Mouse (Mus musculus): ENCODE results near the gene Zdhhc15.

GRCm38 (mm10) chrX:104489626-104490355, 181.1 kb downstream of the Zdhhc15 start:
- TF ChIP-seq MEF2A (IDR thresholded peaks at IDR 0.05; ENCODE audit: borderline replicate concordance, low read depth, low read length) (no peak), POLR2AphosphoS2 (IDR thresholded peaks at IDR 0.05; ENCODE audit: low read depth, low read length) (no peak), ZMIZ1 (IDR thresholded peaks at IDR 0.05; ENCODE audit: low read depth, low read length) (no peak), CTCF (conservative IDR thresholded peaks at IDR 0.05 in 1 of 2, IDR thresholded peaks at IDR 0.05 in 1 of 2; ENCODE audit: low read depth in 2 of 2, low read length in 2 of 2) (no peak), POLR2A (IDR thresholded peaks at IDR 0.05; ENCODE audit: low read depth, low read length) (no peak), BHLHE40 (IDR thresholded peaks at IDR 0.05; ENCODE audit: low read depth, low read length) (no peak), TCF12 (IDR thresholded peaks at IDR 0.05; ENCODE audit: low read depth, low read length) (no peak), RCOR1 (conservative IDR thresholded peaks at IDR 0.05; ENCODE audit: low read depth, low read length) (no peak)
